Mouse (Mus musculus) Patski (cell line): Measurements from ENCODE around the gene Hist1h4j. TPM values are rescaled to one million over a fixed set of nuclear protein-coding genes. Genes with fewer than 3 reads are reported as not detected.
"Not testable (repeated sequence)": the region's sequence is repeated elsewhere in the genome, so short reads cannot be mapped to it uniquely, and the experiment has no call there.

Source experiments
- ATAC-seq: fragments of 100-300 bp; one replicate; pipeline ENCODE4 v1.8.0; 2021
- CTCF ChIA-PET: fragments of 350-600 bp; sonication (Branson Sonifier 250); formaldehyde crosslinking; loops from one replicate; lab custom pipeline; 2022; ENCODE audit warnings: inconsistent platforms; lab: Charles Lee
- POLR2A ChIA-PET: fragments of 350-600 bp; sonication (Branson Sonifier 250); formaldehyde crosslinking; loops from one replicate; lab custom pipeline; 2022; ENCODE audit warnings: antibody characterized with exemption, inconsistent platforms; lab: Charles Lee
- DNase-seq: peaks from one replicate; pipeline ENCODE4 v3.0.0-alpha.2; 2011; ENCODE audit warnings: low read depth, low spot score
- H3K27me3 ChIP-seq: fragments of 371-371 bp; one replicate; pipeline ENCODE4 v1.5.1; 2021
- CTCF ChIP-seq: fragments of 100-300 bp; IDR thresholded peaks from one replicate; pipeline ENCODE4 v1.5.1; 2021
- in situ Hi-C: fragments of 300-500 bp; cut with MboI; formaldehyde crosslinking; loops from 3 replicates; pipeline ENCODE4 v1.11.1; 2018; ENCODE audit warnings: low pct_unique_long_range_greater_than_20kb, mixed read lengths
- polyA plus RNA-seq: library from polyadenylated mRNA; unstranded; gene quantifications from one replicate; pipeline ENCODE4 v1.2.3, GENCODE M21; 2021

Hist1h4j gene
- polyA plus RNA-seq = 1.2 TPM

DNA sequence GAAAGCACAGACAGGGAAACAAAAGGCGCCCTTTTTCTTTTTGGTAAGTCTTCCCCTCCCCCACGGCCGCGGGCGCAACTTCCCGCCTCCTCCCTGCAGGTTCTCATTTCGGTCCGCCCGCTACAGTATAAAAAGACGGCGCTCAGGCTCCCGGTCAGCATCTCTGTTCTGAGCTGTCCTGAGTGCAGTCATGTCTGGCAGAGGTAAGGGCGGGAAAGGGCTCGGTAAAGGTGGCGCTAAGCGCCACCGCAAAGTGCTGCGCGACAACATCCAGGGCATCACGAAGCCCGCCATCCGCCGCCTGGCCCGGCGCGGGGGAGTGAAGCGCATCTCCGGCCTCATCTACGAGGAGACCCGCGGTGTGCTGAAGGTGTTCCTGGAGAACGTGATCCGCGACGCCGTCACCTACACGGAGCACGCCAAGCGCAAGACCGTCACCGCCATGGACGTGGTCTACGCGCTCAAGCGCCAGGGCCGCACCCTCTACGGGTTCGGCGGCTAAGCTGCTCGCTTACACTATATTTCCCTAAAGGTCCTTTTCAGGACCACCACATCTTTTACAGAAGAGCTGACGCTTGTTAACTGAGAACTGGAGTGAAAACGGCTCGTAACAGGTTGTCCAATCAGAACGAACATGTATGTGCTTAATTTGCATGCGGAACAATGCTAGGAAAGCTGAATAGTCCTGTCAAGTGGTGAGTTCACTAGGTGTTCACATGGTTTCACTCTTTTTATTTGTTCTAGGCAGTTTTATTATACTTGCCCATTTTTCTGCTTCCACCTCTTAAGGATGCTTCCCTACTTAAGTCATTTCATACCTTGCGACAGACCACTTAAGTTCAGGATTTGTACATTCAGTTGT is at the start of gene Hist1h4j:
TSS of gene Hist1h4j (plus strand) at position 159 of the 862 bp plus-strand sequence.
- H3K27me3 ChIP-seq, DNase-seq, CTCF ChIA-PET: not testable (repeated sequence)
- POLR2A ChIA-PET = interaction anchor here (0.7 to 1.7 kb wide), 2 partner anchors 14 to 15 kb away, joined by 3 to 5 read pairs; partner anchors contain the start of gene Hist1h4k
- peak; percentile 67 for ATAC-seq
- in situ Hi-C loops = loop anchor here (10.0 kb wide), 1 partner anchor 300 kb away; the partner anchor contains the start of genes Hist1h2ah and Hist1h2bk

DNA sequence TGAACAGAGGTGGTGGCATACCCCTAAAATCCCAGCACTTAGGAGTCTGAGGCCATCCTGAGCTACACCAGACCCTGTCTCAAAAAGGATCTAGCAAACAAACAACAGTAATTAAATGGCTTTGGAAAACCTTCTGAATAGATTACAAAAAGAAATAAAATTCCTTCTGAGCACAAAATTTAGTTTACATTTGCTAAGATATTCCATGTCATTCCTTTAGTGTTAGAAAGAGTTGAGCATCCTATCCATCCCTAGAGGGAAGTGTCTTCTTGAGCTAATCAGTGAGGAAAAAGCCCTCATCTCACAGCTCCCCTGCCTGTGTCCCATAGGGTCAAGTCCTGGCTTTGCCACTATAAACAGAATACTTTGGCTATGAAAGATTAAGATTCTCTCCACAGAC is 37.1 kb upstream of the Hist1h4j start, which contains the start of gene Olfr1359:
TSS of gene Olfr1359 (plus strand) at position 301 of the 400 bp plus-strand sequence.
- in situ Hi-C loops = no loop called here
- peaks cover 9% of the 10 kb centered on the region for H3K27me3 ChIP-seq
- no peak for ATAC-seq
- ChIA-PET POLR2A (no interaction called here), CTCF (interaction anchor here (1.4 kb wide), 1 partner anchor 10 kb away, joined by 4 read pairs; no protein-coding TSS in a partner anchor)
- no peak for TF ChIP-seq CTCF
- no peak for DNase-seq

DNA sequence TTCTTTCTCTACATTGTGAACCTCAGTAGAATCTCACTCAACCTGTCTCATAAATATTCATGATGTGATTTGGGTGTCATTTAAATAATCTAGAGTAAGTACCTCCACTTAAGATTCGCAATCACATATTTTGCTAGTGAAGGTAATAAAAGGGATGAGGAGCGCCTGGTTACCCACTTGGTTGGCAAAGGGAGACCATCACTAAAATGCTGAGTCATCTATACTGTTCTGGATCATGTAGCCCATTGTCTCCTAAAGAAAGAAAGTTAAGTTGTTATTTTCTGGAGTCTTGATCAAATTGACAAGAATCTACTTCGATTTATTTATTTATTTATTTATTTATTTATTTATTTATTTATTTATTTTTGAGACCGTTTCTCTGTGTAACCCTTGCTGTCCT is 28.2 kb upstream of the Hist1h4j start:
- H3K27me3 ChIP-seq = peaks cover 20% of the 10 kb centered on the region
- in situ Hi-C loops = no loop called here
- no peak for ATAC-seq
- no peak for TF ChIP-seq CTCF
- CTCF ChIA-PET = no interaction called here
- no peak for DNase-seq
- POLR2A ChIA-PET = no interaction called here

DNA sequence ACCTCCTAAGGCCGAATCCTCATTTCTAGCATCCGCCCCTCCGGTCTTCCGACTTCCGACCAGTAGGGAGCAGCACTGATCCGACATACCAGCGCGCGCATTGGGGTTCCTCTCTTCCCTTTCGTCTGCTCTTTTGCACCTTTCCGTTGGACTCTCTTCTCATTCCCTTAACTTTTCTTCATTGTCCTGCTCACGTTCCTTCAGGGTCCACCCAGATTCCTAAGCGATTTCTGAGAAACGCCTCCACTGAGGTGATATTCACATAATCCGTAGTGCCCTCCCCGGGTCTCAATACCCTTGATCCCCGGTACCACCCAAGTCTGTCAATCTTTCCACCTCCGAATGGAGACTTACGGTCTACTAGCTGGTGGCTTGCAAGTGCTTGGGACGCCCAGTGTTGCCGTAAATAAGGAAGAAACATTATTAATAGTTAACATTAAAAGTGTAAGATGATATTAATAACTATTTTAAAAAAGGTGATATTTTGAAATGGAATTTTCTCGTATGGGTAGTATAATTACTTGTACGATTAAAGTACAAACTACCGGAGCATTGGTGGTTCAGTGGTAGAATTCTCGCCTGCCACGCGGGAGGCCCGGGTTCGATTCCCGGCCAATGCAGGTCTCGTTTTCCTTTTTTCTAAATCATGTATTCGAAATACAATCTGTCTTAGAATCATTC is 24.7 kb upstream of the Hist1h4j start:
- peak; percentile 64 for DNase-seq
- ChIA-PET POLR2A (no interaction called here), CTCF (interaction anchor here (1.0 kb wide), 1 partner anchor 15 kb away, joined by 3 read pairs; no protein-coding TSS in a partner anchor)
- in situ Hi-C loops = loop anchor here (5.0 to 10.0 kb wide), 4 partner anchors 332 to 1825 kb away; partner anchors contain the start of genes Abt1, Hist1h2af, Hist1h2ag and Hist1h2bj
- TF ChIP-seq CTCF = peak; percentile 88
- H3K27me3 ChIP-seq = peaks cover 10% of the 10 kb centered on the region
- peak; percentile 84 for ATAC-seq

DNA sequence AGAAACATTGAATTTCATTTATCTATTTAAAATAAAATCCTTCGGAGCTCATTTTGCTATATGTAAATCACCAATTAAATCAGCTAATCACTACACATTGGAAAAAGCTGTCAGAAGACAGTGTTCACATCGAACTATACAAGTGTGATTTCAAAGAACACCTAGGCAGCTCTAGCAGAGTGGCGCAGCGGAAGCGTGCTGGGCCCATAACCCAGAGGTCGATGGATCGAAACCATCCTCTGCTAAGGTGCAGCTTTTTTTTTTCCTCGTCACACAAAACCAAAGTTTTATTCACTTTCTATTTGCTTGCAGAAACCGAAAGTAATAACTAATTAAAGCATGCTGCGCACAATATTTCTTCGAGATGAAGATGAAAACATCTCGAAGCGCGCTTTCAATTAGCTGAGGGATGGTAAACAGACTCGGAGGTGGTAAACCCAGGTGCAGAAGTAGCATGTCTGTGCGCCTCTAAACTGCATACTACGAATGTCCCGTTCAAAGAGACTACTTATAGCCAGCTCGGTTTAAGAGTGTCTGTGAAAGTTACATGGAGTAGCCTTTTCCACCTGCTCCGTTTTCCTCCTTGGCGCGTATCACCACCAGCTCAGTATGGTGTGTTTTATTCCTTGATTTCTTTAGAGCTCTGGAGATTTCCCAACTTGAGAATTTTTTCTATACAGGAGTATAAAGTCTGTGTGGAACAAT is 23.9 kb upstream of the Hist1h4j start:
- TF ChIP-seq CTCF = no peak
- H3K27me3 ChIP-seq = peaks cover 6% of the 10 kb centered on the region
- ChIA-PET CTCF (interaction anchor here (1.0 kb wide), 2 partner anchors 10 to 16 kb away, joined by 3 to 4 read pairs; no protein-coding TSS in a partner anchor), POLR2A (interaction anchor here (0.5 to 0.7 kb wide), 3 partner anchors 537 to 1818 kb away, joined by 3 to 4 read pairs (median 4); no protein-coding TSS in a partner anchor)
- in situ Hi-C loops = loop anchor here (5.0 to 10.0 kb wide), 4 partner anchors 331 to 1824 kb away; partner anchors contain the start of genes Abt1, Hist1h2af, Hist1h2ag and Hist1h2bj
- ATAC-seq = peak; percentile 69
- DNase-seq = no peak

DNA sequence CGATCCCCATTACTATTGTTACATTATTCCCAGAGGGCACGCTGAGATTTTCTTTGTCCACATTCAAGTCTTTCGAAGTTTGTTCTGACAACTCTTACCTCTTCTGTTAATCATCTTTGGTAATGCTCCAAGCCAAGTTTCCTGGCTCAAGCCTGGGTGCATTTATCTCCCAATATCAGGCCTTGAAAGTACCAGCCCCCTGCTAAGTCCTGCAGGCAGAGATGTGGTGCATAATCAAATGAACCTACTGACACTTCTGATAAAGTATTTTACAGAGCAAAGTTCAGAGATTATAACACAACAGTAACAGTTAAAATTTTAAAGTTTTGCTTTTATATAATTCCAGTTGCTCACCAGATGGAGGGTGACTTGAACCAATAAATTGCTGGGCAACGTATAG is 23.2 kb upstream of the Hist1h4j start:
- CTCF ChIA-PET = interaction anchor here (1.0 kb wide), 1 partner anchor 9 kb away, joined by 4 read pairs; no protein-coding TSS in a partner anchor
- H3K27me3 ChIP-seq = no peaks in the 10 kb centered on the region
- DNase-seq (no peak), ATAC-seq (no peak)
- POLR2A ChIA-PET = interaction anchor here (0.7 kb wide), 1 partner anchor 537 kb away, joined by 4 read pairs; no protein-coding TSS in a partner anchor
- TF ChIP-seq CTCF = no peak
- in situ Hi-C loops = loop anchor here (5.0 to 10.0 kb wide), 4 partner anchors 331 to 1823 kb away; partner anchors contain the start of genes Abt1, Hist1h2af, Hist1h2ag and Hist1h2bj

DNA sequence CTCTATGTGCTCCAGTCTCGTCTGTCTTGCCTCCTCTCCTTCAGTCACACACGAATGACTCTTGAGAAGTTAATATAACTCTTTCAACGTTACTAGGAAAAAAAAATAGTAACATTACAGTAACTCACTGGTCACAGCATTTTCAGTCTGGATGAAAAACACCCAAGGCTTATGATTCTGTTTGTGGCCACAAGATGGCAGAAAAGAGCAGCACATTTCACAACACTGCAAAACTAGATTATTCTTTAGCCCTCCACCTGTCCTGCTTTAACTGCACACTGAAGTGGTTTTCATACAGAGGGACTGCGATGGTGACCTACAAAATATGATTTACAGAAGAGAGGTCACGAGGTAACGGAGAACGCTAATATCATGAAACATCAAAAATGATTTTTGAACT is 20.1 kb upstream of the Hist1h4j start:
- H3K27me3 ChIP-seq = no peaks in the 10 kb centered on the region
- CTCF ChIA-PET = interaction anchor here (0.6 kb wide), 1 partner anchor 18 kb away, joined by 3 read pairs; no protein-coding TSS in a partner anchor
- in situ Hi-C loops = loop anchor here (5.0 to 10.0 kb wide), 4 partner anchors 328 to 1820 kb away; partner anchors contain the start of genes Abt1, Hist1h2af, Hist1h2ag and Hist1h2bj
- TF ChIP-seq CTCF = peak; percentile 67
- ATAC-seq = no peak
- DNase-seq = no peak
- POLR2A ChIA-PET = no interaction called here

DNA sequence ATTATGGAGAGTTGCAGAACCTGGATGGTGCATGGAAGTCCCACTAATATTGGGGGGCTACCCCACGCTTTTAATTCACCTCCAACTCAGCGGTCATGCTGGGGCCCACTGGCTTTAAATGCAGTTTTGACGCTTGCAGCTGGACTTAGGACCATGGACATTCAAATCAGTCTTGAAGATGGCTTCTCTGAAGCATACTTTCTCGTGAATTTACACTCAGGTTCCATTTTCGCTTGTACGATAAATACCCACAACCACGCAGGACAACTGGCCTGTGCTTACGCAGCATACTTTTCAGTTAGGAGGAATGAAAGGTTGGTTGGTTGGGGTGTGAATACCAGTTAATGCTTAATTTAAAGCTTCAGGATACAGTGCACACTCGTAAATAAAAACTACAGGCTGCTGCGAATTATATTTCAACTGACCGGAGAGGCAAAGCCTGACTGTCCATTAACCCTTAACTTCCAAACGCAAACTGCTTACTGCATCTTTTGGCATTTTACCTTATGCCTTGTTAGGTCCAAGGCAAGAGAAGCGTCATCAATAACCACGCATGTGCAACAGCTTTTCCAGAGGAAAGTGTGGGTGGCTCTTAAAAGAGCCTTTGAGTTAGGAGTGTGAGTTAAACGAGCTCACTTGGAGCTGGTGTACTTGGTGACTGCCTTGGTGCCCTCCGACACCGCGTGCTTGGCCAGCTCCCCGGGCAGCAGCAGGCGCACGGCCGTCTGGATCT is 19.6 kb upstream of the Hist1h4j start:
- H3K27me3 ChIP-seq = no peaks in the 10 kb centered on the region
- POLR2A ChIA-PET = no interaction called here
- ATAC-seq (no peak), DNase-seq (no peak)
- in situ Hi-C loops = loop anchor here (10.0 kb wide), 3 partner anchors 550 to 1820 kb away; partner anchors contain the start of genes Abt1, Hist1h2af, Hist1h3g and Hist1h4h
- TF ChIP-seq CTCF = no peak
- CTCF ChIA-PET = interaction anchor here (0.6 kb wide), 1 partner anchor 18 kb away, joined by 3 read pairs; no protein-coding TSS in a partner anchor

DNA sequence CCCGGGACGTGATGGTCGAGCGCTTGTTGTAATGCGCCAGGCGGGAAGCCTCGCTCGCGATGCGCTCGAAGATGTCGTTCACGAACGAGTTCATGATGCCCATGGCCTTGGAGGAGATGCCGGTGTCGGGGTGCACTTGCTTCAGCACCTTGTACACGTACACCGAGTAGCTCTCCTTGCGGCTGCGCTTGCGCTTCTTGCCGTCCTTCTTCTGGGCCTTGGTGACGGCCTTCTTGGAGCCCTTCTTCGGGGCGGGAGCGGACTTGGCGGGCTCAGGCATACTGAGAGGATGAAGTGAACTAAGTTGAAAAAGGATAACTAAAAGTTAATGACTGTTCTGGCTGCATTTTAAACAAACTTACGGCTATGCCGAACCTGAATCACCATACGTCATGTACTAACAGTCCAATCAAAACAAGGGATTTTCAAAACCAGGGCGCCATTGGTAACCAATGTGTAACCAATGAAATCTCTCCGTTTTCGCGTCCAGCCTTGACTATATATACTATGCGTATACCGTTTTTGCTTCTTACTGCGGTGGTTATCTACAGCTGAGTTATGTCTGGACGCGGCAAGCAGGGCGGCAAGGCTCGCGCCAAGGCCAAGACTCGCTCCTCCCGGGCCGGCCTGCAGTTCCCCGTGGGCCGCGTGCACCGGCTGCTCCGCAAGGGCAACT is 18.9 kb upstream of the Hist1h4j start, which contains the start of the genes Hist1h2bl and Hist1h2ai:
TSS of gene Hist1h2bl (minus strand) at position 280 of the 676 bp plus-strand sequence.
TSS of gene Hist1h2ai (plus strand) at position 559 of the 676 bp plus-strand sequence.
- POLR2A ChIA-PET, CTCF ChIA-PET, H3K27me3 ChIP-seq: not testable (repeated sequence)
- DNase-seq (peak; percentile 84), ATAC-seq (peak; percentile 83)
- in situ Hi-C loops = loop anchor here (10.0 kb wide), 3 partner anchors 551 to 1819 kb away; partner anchors contain the start of genes Abt1, Hist1h2af, Hist1h3g and Hist1h4h

DNA sequence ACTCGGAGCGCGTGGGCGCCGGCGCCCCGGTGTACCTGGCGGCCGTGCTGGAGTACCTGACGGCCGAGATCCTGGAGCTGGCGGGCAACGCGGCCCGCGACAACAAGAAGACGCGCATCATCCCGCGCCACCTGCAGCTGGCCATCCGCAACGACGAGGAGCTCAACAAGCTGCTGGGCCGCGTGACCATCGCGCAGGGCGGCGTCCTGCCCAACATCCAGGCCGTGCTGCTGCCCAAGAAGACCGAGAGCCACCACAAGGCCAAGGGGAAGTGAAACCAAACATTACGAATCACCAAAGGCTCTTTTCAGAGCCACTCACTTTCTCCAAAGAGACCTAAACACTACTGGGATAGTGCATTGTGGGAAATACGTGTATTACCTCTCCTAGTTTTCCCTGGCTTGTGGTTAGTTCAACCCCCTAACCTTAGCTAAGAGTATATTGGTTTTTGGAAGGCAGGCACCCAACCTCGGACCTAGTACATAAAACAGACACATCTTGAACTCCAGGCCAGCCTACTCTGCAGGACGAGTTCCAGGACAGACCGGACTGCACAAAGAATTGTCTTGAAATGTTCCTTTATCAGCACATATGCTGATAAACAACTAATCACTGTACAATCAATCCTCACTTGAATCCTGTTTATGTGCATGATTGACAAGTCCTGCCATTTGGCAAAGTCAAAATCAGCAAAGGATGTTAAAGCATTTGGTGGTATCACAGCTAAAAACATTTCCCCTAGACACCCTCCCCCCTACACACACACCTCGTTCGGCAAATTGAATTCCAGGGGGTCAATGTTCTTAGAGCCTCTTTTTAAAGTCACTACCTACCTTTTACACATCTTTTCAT is 18.1 kb upstream of the Hist1h4j start:
- in situ Hi-C loops = loop anchor here (10.0 kb wide), 3 partner anchors 552 to 1818 kb away; partner anchors contain the start of genes Abt1, Hist1h2af, Hist1h3g and Hist1h4h
- CTCF ChIA-PET, H3K27me3 ChIP-seq, POLR2A ChIA-PET, ATAC-seq, DNase-seq: not testable (repeated sequence)
